Mouse (Mus musculus) cortical plate, adult 2 months (tissue): ENCODE results near the gene Trat1. TPM values are rescaled to one million over a fixed set of nuclear protein-coding genes. Genes with fewer than 3 reads are reported as not detected.

ENCODE experiments used
- H3K27ac ChIP-seq: fragments of 200-500 bp; 2 replicates; pipeline ENCODE4 v1.5.1; 2012; ENCODE audit warnings: low read length, control low read depth, inconsistent platforms; ENCODE audit not compliant: insufficient read depth
- H3K4me1 ChIP-seq: fragments of 200-500 bp; 2 replicates; pipeline ENCODE4 v1.6.1; 2011; ENCODE audit warnings: low read length; ENCODE audit not compliant: control insufficient read depth, insufficient read depth
- H3K4me3 ChIP-seq: fragments of 200-500 bp; 2 replicates; pipeline ENCODE4 v1.5.1; 2011; ENCODE audit warnings: mild to moderate bottlenecking, low read length, control low read depth; ENCODE audit not compliant: insufficient read depth
- CTCF ChIP-seq: fragments of 200-500 bp; IDR thresholded peaks from 2 replicates; pipeline ENCODE4 v1.5.1; 2011; ENCODE audit warnings: mild to moderate bottlenecking, control low read depth, low read length; ENCODE audit not compliant: insufficient read depth; ENCODE audit errors: extremely low read depth
- POLR2A ChIP-seq: fragments of 200-500 bp; IDR thresholded peaks from 2 replicates; pipeline ENCODE4 v1.6.1; 2011; ENCODE audit warnings: mild to moderate bottlenecking, low read length, control low read depth; ENCODE audit not compliant: insufficient read depth; ENCODE audit errors: extremely low read depth
- polyA plus RNA-seq: library from polyadenylated mRNA; depleted of rRNA; stranded (reverse); fragments of >200 nt; gene quantifications from 2 replicates; pipeline ENCODE4 v1.2.3, GENCODE M21; 2012

Gene Trat1
- polyA plus RNA-seq, 1 experiment, result 0.58 TPM

DNA sequence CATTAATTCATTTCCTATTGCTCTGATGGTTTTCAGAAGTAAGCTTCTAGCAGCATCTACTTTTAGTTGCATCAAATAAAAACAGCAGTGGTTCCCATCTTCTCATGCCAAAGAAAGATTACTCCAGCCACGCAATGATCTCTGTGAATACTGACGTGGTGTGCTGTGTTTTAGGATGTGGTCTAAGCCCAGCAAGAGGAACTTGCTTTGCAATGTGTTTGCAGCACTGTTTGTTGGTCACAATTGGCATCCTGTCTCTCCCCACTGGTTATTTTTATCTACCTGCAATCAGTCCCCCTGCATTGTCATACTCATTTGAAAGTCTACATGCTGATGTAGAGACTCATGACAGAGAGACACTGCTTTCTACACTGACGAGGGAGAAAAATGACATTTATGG lies 14.4 kb upstream of the Trat1 start:
- Histone ChIP-seq H3K27ac (no peak overlapping the region), H3K4me3 (no peak overlapping the region), H3K4me1 (no peaks in the 10 kb centered on the region)
- TF ChIP-seq POLR2A, result no peak
- TF ChIP-seq CTCF, result no peak

DNA sequence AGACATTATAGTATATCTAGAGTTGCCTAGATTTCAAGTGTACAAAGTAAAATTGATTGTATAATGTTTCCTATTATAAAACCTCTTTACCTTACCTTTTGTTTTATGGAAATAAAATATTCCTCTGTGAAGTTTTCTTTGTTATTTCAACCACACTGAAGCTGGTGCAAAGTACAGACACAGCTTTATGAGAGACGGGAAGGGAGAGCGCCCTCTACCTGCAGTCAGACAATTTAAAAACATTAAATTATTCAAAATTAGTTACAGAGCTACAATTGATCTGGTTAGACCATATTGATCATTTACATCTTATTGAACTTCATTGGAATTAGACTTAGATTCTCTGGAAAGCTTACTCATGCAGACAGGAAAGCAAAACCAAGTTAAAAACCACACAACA lies 5.4 kb upstream of the Trat1 start:
- no peak overlapping the region for H3K27ac ChIP-seq
- H3K4me1 ChIP-seq, result no peaks in the 10 kb centered on the region
- TF ChIP-seq CTCF (no peak), POLR2A (no peak)
- H3K4me3 ChIP-seq, result no peak overlapping the region

DNA sequence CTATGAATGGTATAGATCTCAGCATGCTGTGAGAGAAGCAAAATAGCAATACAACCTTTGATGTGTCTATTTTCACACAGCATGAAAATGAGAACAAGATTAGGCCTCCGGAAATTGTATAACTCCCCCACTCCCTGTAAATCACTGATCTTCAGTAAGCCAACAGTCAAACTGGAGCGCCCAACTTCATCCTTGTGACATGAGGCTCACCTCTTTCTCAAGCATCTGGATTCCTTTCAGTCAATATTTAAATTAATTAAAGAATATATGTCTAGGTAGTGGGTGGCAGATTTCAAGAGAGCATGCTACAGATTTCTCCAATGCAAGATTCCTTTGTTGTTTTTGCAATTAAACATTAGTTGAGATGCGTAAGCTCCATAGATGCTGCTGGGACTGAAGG lies 2.6 kb downstream of the Trat1 start:
- H3K27ac ChIP-seq, result no peak overlapping the region
- TF ChIP-seq CTCF, result no peak
- no peak for TF ChIP-seq POLR2A
- no peaks in the 10 kb centered on the region for H3K4me1 ChIP-seq
- no peak overlapping the region for H3K4me3 ChIP-seq

DNA sequence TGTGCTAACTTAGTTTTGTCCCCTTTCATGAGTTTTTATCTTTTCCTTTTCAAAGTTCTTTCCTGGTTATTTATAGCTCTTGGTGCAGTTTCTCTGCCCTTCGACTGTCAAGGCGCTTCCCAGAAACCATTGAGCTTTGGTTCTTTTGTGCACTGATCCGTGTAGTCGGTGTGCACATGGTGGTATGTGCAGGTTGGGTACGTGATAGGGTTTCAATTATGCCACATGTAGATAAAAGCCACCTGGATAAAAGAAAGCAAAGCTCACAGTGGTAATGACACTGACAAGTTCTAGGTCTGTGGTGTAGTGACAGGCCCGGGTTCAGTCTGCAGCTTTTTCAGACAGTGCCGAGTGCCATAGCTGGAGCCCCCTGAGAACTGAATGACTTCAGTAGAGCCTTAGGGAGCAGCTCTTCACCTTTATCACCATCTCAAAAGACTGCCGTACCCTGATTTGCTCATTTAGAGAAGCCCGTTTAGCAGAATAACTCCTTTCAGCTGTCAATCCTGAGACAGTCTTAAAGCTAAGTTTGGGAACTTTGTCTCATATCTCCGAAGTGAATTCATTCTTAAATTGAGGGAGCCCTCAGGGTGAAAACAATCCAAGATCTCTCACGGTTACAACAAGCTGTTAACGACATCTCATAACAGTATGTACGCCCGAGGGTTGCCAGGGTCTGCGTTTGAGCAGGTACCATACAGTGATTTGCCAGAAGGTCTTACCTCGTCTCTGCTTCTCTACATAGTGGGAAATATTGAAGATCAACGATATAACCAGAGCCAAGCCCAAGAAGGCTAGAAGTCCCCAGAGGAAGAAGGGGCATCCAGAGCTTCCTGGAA lies 11.0 kb downstream of the Trat1 start:
- Histone ChIP-seq H3K4me3 (no peak overlapping the region), H3K4me1 (no peaks in the 10 kb centered on the region), H3K27ac (no peak overlapping the region)
- no peak for TF ChIP-seq POLR2A

DNA sequence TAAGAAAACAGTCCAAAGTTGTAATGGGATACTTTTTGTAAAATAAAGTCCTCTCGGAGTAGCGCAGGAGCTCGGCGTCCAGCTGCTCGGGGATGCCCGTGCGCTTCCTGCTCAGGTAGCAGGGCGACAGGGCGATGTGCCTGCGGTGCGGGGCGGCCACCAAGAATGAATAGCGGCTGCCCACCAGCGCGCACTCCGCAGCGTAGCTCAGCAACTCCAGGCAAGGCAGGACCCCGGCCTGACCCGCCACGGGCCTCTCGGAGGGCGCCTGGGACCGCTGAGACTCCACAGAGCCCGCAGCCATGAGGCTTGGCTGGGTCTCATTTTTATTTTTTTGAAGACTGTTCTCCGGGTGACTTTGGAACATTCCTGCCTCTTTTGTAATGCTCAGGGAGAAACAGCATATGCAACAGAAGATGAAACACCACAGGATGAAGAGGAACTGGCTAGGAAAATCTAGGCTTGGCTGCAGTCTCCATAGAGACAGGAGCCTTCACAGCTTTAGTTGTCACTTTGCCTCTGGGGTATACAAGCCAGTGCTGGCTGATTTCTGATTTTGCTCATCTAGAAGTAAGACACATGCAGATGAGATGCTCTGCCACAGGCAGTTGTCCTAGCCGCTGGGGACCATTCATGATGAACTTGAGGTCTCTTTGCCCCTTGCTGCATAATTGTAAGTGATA lies 21.5 kb downstream of the Trat1 start:
- H3K4me1 ChIP-seq, result no peaks in the 10 kb centered on the region
- no peak overlapping the region for H3K4me3 ChIP-seq
- H3K27ac ChIP-seq, result no peak overlapping the region
- TF ChIP-seq CTCF (no peak), POLR2A (no peak)

DNA sequence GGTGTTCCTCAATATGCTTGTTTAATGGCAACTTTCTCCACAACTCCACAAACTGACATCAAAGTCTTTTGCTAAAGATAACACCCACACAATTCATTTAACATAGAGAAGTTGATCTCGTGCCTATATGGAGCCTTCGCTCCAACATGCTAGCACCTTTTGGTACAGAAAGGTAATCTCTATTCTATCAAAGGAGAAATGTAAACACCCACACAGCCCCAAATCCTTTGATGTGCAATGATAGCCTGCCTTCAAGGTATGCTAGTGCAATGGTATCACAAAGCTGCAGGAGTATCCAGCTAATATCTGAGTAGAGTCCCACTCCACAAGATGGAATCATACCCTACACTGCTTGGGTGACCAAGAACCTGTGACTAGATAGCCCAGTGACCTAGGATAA lies 26.4 kb downstream of the Trat1 start:
- Histone ChIP-seq H3K27ac (no peak overlapping the region), H3K4me1 (no peaks in the 10 kb centered on the region), H3K4me3 (no peak overlapping the region)
- TF ChIP-seq CTCF (no peak), POLR2A (no peak)

DNA sequence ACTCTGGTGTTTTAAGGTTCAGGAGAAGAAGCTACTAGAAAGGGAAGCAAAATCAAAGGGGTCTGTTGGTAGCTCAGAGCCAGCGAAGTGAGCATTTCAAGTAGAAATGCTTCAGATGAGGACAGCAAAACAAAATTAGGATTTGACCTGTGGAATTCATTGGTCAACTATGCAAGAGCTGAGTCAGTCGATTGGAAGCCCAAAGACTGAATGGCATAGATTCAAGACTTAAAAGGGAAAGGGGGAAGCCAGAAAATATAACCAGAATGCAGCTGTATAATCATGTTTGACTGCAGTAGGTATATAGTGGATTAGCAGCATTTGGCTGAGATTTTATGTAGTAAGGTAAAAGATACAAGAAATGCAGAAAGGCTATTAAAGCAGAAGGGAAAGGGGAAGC lies 26.8 kb downstream of the Trat1 start:
- TF ChIP-seq CTCF (no peak), POLR2A (no peak)
- Histone ChIP-seq H3K4me1 (no peaks in the 10 kb centered on the region), H3K4me3 (no peak overlapping the region), H3K27ac (no peak overlapping the region)

DNA sequence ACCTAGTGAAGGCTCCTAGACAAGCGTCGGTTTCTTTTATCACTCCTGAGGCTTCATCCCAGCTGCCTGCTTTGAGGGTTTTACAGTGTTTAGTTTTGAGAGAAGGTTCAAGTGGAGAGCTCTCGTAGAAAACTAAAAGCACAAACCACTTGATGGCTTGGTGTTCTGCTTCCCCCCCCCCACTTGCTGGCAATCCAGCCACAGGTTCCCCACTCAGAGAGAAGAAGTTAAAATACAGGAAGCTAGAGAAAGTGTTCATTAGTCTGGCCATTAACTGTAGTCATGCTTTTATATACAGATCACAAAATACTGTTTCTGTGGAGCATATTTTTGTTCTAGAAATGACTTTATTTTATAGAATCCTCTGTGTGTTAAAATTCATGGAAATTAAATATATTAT lies 30.3 kb downstream of the Trat1 start:
- Histone ChIP-seq H3K4me3 (no peak overlapping the region), H3K27ac (no peak overlapping the region), H3K4me1 (no peaks in the 10 kb centered on the region)
- no peak for TF ChIP-seq POLR2A
- TF ChIP-seq CTCF, result no peak

DNA sequence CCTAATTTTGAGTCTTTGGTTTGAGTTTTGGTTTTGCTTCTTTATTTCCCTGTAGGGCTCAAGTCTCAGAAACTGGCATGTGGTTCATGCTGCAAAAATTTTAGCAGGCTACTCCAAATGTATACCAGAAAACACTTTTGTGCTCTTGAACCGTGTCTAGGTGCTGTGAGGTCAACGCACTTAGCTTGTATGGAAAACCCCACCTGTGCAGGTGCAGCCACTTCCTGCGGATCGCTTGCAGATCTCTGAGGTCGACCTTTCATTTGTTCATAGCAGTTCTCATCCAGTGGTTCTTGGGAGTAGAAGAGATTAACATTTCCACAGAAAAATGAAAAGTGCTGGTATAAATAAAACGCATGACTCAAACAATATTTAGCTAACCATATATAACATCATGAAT lies 31.8 kb downstream of the Trat1 start:
- Histone ChIP-seq H3K4me1 (no peaks in the 10 kb centered on the region), H3K27ac (no peak overlapping the region), H3K4me3 (no peak overlapping the region)
- TF ChIP-seq CTCF, result no peak
- no peak for TF ChIP-seq POLR2A

DNA sequence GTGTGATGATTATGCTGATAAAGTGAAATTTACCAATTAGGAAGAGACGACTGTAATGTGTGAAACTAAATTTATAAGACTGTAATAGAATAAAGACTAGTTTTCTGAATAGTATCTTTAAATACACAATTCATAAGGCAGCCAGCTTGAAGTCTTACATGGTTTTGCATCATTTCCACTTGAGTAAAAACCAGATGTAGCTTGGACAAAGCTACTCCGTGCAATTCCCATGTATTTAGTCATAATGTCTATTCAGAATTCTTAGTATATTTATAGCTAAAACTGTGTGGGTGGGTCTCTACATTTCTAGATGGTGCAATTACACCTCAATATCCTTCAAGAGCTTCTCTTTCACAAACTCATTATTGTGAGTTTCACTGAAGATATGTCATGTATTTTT lies 33.4 kb downstream of the Trat1 start:
- Histone ChIP-seq H3K4me1 (no peaks in the 10 kb centered on the region), H3K4me3 (no peak overlapping the region), H3K27ac (no peak overlapping the region)
- TF ChIP-seq CTCF (no peak), POLR2A (no peak)
